31 mouse cellular contexts compared by ENCODE assay signal in the genomic region with DNA sequence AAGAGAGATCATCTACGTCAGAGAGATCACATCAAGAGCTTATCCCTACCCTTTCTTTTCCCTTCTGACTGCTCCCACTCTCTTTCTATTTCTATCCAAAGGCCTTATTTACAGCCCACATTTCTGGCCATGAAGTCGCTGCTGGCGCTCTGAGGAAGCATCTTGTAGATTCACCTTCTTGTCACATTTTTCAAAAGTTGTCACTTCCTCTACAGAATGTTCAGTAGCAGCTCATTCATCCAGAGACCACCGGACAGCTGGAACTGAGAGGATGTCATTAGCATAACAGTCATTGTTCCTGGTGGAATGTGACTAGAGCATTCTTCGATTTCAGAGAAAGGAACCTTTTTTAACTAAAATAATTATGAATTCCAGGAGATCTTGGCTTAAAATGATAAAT. TPM values are rescaled to one million over a fixed set of nuclear protein-coding genes. Genes with fewer than 3 reads are reported as not detected.
"Had no signal": no experiment of that assay in that cellular context is flagged by ENCODE, and none has a peak within 500 bp of the region (broad histone marks: within the 10 kb centered on the region; RNA-seq: fewer than 3 reads in every experiment).

No protein-coding gene starts in this region.

- H3K36me3 ChIP-seq: limb, embryonic 13.5 days; liver, embryonic 12.5 days; liver, embryonic 15.5 days; midbrain, embryonic 12.5 days; neural tube, embryonic 13.5 days had no signal

- H3K9me3 ChIP-seq: limb, embryonic 13.5 days; liver, embryonic 12.5 days; liver, embryonic 15.5 days; midbrain, embryonic 12.5 days; neural tube, embryonic 13.5 days had no signal

- DNase-seq: kidney, adult 18-20 months; kidney, adult 9 months; kidney, postnatal 14 days; layer of hippocampus, adult 9-11 months; liver; lung, adult 18-20 months; lung, postnatal 14 days; lung, postnatal 4 days; retina, postnatal 1 day; thymus, adult 2 months; thymus, postnatal 14 days; thymus, postnatal 4 days had no signal

- H3K9ac ChIP-seq: limb, embryonic 13.5 days; liver, embryonic 12.5 days; liver, embryonic 15.5 days; midbrain, embryonic 12.5 days; neural tube, embryonic 13.5 days had no signal

- H3K4me2 ChIP-seq: limb, embryonic 13.5 days; liver, embryonic 12.5 days; liver, embryonic 15.5 days; midbrain, embryonic 12.5 days; neural tube, embryonic 13.5 days had no signal

- ATAC-seq: liver, embryonic 12.5 days; midbrain, embryonic 16.5 days had no signal

- H3K4me3 ChIP-seq: layer of hippocampus, adult 2 months; limb, embryonic 13.5 days; liver, embryonic 12.5 days; liver, embryonic 15.5 days; midbrain, embryonic 12.5 days; myocyte; neural tube, embryonic 13.5 days had no signal

- H3K27me3 ChIP-seq: limb, embryonic 13.5 days; liver, embryonic 12.5 days; liver, embryonic 15.5 days; midbrain, embryonic 12.5 days; neural tube, embryonic 13.5 days had no signal

- H3K4me1 ChIP-seq: limb, embryonic 13.5 days; liver, embryonic 12.5 days; liver, embryonic 15.5 days; midbrain, embryonic 12.5 days; neural tube, embryonic 13.5 days had no signal

- H3K27ac ChIP-seq: layer of hippocampus, adult 2 months; limb, embryonic 13.5 days; liver, embryonic 12.5 days; liver, embryonic 15.5 days; midbrain, embryonic 12.5 days; neural tube, embryonic 13.5 days; stomach, postnatal 0 days had no signal

RNA-seq across cellular contexts. Expression of a gene that starts 26.6 kb away (rescaled TPM):
- total RNA-seq: layer of hippocampus, adult 2 months; layer of hippocampus, postnatal 25 days; left cerebral cortex, adult 18-20 months; left cerebral cortex, postnatal 25 days had no signal
- polyA plus RNA-seq: liver, embryonic 12.5 days; midbrain, embryonic 12.5 days; midbrain, embryonic 16.5 days; myocyte; neural tube, embryonic 13.5 days had no signal

RNA-seq across cellular contexts. Expression of a gene that starts 54.2 kb away (rescaled TPM):
- total RNA-seq: layer of hippocampus, adult 2 months; layer of hippocampus, postnatal 25 days; left cerebral cortex, adult 18-20 months; left cerebral cortex, postnatal 25 days; megakaryocyte progenitor cell, adult 5-6 weeks; megakaryocyte-erythroid progenitor cell, adult 5-6 weeks; neutrophil, adult 5-6 weeks had no signal
- polyA plus RNA-seq: kidney, embryonic 16.5 days; large intestine, adult 2 months; limb, embryonic 13.5 days; liver, embryonic 12.5 days; lung, embryonic 16.5 days; midbrain, embryonic 16.5 days; myocyte; neural tube, embryonic 13.5 days; stomach, embryonic 14.5 days had no signal
